Mouse (Mus musculus): ENCODE measurements around the gene Sh3d19. TPM values are rescaled to one million over a fixed set of nuclear protein-coding genes. Genes with fewer than 3 reads are reported as not detected.

Sh3d19 gene
- polyA plus RNA-seq, 1 experiment = 5.7 TPM

DNA sequence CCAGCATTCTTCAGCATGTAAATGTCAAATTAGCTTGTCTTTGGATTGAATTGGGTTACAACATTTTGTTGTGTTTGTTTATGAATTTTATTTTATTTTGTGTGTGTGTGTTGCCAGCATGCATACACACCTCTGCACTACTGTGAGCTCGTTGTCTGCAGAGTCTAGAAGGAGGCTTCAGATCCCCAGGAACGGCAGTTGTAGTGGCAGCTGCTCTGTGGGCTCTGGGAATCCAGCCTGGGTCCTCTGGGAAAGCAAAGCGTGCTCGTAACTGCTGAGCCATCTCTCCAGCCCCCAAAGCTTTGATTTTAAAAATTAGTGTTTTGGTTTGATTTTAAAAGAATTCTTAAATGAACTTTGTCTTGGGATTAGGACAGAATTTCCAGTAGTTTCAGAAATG is 50.7 kb downstream of the Sh3d19 start:
- Histone ChIP-seq H3K4me3 (ENCODE audit: insufficient read depth, poor library complexity, severe bottlenecking) (no peak overlapping the region), H3K79me2 (ENCODE audit: control insufficient read depth, insufficient read depth) (no peaks in the 10 kb centered on the region), H3K36me3 (ENCODE audit: control insufficient read depth, insufficient read depth) (no peaks in the 10 kb centered on the region), H3K79me3 (ENCODE audit: low read depth) (no peaks in the 10 kb centered on the region), H3K27me3 (ENCODE audit: control insufficient read depth, insufficient read depth, insufficient read length) (no peaks in the 10 kb centered on the region), H3ac (ENCODE audit: control insufficient read depth, insufficient read length, low read depth) (no peak overlapping the region)
- TF ChIP-seq MAX (IDR thresholded peaks at IDR 0.05) (no peak), USF1 (IDR thresholded peaks at IDR 0.05; ENCODE audit: low read depth) (no peak), FOSL1 (IDR thresholded peaks at IDR 0.05; ENCODE audit: insufficient read depth, low read length, poor library complexity, severe bottlenecking) (no peak), CEBPB (IDR thresholded peaks at IDR 0.05; ENCODE audit: low read depth) (no peak), CTCF (IDR thresholded peaks at IDR 0.05; ENCODE audit: control insufficient read depth, insufficient read depth, insufficient read length) (no peak), MYOG (IDR thresholded peaks at IDR 0.05; ENCODE audit: control insufficient read depth, extremely low read depth, insufficient read length) (no peak), MYOD1 (IDR thresholded peaks at IDR 0.05; ENCODE audit: control insufficient read depth, insufficient read length, low read depth) (no peak)

DNA sequence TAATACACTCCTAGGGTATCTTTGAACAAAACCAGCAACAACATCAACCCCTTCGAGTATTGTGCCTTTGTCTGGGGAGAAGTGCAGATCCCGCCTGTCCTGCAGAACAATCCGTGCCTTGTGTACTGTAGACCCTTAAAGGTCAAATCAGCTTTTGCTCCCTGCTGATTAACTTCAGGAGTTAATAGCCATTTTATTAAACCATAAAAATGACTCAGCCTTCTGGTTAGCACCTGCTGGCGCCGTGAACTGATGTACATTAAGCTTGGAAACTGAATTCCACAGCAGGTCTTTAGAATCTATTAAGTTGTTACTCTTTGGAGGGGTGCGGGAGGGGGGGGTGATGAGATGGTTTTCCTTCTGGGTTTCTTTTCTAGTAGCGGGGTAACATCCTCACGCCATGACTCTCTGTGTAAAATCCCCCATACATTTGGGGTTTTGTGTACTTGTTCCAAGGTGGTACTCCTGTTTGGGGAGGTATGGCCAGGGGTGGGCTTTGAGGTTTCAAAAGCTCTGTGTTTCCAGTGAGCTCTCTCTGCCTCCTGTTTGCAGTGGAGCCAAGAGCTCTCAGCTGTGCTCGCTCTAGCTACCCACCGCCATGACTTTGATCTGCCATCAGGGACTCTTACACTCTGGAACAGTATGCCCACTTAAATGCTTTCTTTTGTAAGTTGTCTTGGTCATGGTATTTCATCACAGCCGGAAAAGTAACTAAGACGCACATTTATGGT is 53.3 kb downstream of the Sh3d19 start:
- no peaks in the 10 kb centered on the region for H3K79me2 ChIP-seq (ENCODE audit: control insufficient read depth, insufficient read depth)
- H3K4me3 ChIP-seq (ENCODE audit: insufficient read depth, poor library complexity, severe bottlenecking) = no peak overlapping the region
- no peaks in the 10 kb centered on the region for H3K79me3 ChIP-seq (ENCODE audit: low read depth)
- no peaks in the 10 kb centered on the region for H3K36me3 ChIP-seq (ENCODE audit: control insufficient read depth, insufficient read depth)
- H3ac ChIP-seq (ENCODE audit: control insufficient read depth, insufficient read length, low read depth) = no peak overlapping the region
- TF ChIP-seq FOSL1 (IDR thresholded peaks at IDR 0.05; ENCODE audit: insufficient read depth, low read length, poor library complexity, severe bottlenecking) (no peak), MAX (IDR thresholded peaks at IDR 0.05) (no peak)
- no peaks in the 10 kb centered on the region for H3K27me3 ChIP-seq (ENCODE audit: control insufficient read depth, insufficient read depth, insufficient read length)

GRCm38 (mm10) chr3:86025341-86026137 is 54.6 kb downstream of the Sh3d19 start:
- H3K79me3 ChIP-seq (ENCODE audit: low read depth) = no peaks in the 10 kb centered on the region
- H3ac ChIP-seq (ENCODE audit: control insufficient read depth, insufficient read length, low read depth) = no peak overlapping the region
- H3K27me3 ChIP-seq (ENCODE audit: control insufficient read depth, insufficient read depth, insufficient read length) = no peaks in the 10 kb centered on the region
- no peak overlapping the region for H3K4me3 ChIP-seq (ENCODE audit: insufficient read depth, poor library complexity, severe bottlenecking)
- no peaks in the 10 kb centered on the region for H3K79me2 ChIP-seq (ENCODE audit: control insufficient read depth, insufficient read depth)
- H3K36me3 ChIP-seq (ENCODE audit: control insufficient read depth, insufficient read depth) = no peaks in the 10 kb centered on the region
- TF ChIP-seq USF1 (IDR thresholded peaks at IDR 0.05; ENCODE audit: low read depth) = no peak
- TF ChIP-seq CTCF (IDR thresholded peaks at IDR 0.05; ENCODE audit: control insufficient read depth, insufficient read depth, insufficient read length) = no peak
- no peak for TF ChIP-seq CEBPB (IDR thresholded peaks at IDR 0.05; ENCODE audit: low read depth)
- no peak for TF ChIP-seq MYOG (IDR thresholded peaks at IDR 0.05; ENCODE audit: control insufficient read depth, extremely low read depth, insufficient read length)
- TF ChIP-seq MYOD1 (IDR thresholded peaks at IDR 0.05; ENCODE audit: control insufficient read depth, insufficient read length, low read depth) = no peak
- TF ChIP-seq FOSL1 (IDR thresholded peaks at IDR 0.05; ENCODE audit: insufficient read depth, low read length, poor library complexity, severe bottlenecking) = no peak
- no peak for TF ChIP-seq MAX (IDR thresholded peaks at IDR 0.05)

GRCm38 (mm10) chr3:86028658-86029375 is 57.9 kb downstream of the Sh3d19 start:
- Histone ChIP-seq H3ac (ENCODE audit: control insufficient read depth, insufficient read length, low read depth) (no peak overlapping the region), H3K79me2 (ENCODE audit: control insufficient read depth, insufficient read depth) (no peaks in the 10 kb centered on the region), H3K79me3 (ENCODE audit: low read depth) (no peaks in the 10 kb centered on the region), H3K27me3 (ENCODE audit: control insufficient read depth, insufficient read depth, insufficient read length) (no peaks in the 10 kb centered on the region), H3K36me3 (ENCODE audit: control insufficient read depth, insufficient read depth) (no peaks in the 10 kb centered on the region), H3K4me3 (ENCODE audit: insufficient read depth, poor library complexity, severe bottlenecking) (no peak overlapping the region)
- TF ChIP-seq USF1 (IDR thresholded peaks at IDR 0.05; ENCODE audit: low read depth) (no peak), MYOD1 (IDR thresholded peaks at IDR 0.05; ENCODE audit: control insufficient read depth, insufficient read length, low read depth) (no peak), CTCF (IDR thresholded peaks at IDR 0.05; ENCODE audit: control insufficient read depth, insufficient read depth, insufficient read length) (no peak), CEBPB (IDR thresholded peaks at IDR 0.05; ENCODE audit: low read depth) (no peak), FOSL1 (IDR thresholded peaks at IDR 0.05; ENCODE audit: insufficient read depth, low read length, poor library complexity, severe bottlenecking) (no peak), MYOG (IDR thresholded peaks at IDR 0.05; ENCODE audit: control insufficient read depth, extremely low read depth, insufficient read length) (no peak), MAX (IDR thresholded peaks at IDR 0.05) (no peak)

- Histone ChIP-seq H3K79me2 (ENCODE audit: control insufficient read depth, insufficient read depth) (no peaks in the 10 kb centered on the region), H3ac (ENCODE audit: control insufficient read depth, insufficient read length, low read depth) (no peak overlapping the region), H3K4me3 (ENCODE audit: insufficient read depth, poor library complexity, severe bottlenecking) (no peak overlapping the region), H3K36me3 (ENCODE audit: control insufficient read depth, insufficient read depth) (no peaks in the 10 kb centered on the region), H3K79me3 (ENCODE audit: low read depth) (no peaks in the 10 kb centered on the region), H3K27me3 (ENCODE audit: control insufficient read depth, insufficient read depth, insufficient read length) (no peaks in the 10 kb centered on the region)
- no peak for TF ChIP-seq CTCF (IDR thresholded peaks at IDR 0.05; ENCODE audit: control insufficient read depth, insufficient read depth, insufficient read length)
- no peak for TF ChIP-seq USF1 (IDR thresholded peaks at IDR 0.05; ENCODE audit: low read depth)
Observed at GRCm38 (mm10) chr3:86030566-86030965, 59.7 kb downstream of the Sh3d19 start.

All from C2C12 (cell line).